Mouse (Mus musculus): ENCODE results near the gene Poc1b.

DNA sequence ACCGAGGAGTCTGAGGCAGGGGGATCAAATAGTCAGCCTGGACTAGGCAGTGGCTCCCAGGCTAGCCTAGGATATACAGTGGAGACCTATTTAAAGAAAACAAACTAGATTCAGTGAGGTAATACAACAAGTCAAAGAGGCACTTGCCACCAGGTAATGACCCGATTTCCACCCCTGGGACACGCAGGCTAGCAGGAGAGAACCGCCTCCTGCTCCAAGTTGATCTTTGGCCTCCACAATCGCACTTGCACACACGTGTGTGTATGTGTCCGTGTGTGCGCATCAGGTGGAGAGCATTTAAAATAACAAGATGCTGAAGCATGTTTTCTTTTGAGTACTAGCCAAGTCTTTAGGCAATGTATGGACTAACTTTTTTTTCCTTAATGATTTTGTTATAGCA is 127.5 kb downstream of the Poc1b start:
- TF ChIP-seq GATA1 (IDR thresholded peaks at IDR 0.05; ENCODE audit: low read length) (no peak), TAL1 (IDR thresholded peaks at IDR 0.05; ENCODE audit: low read length) (no peak)
